Mouse (Mus musculus): ENCODE measurements around the gene Mphosph9. TPM values are rescaled to one million over a fixed set of nuclear protein-coding genes. Genes with fewer than 3 reads are reported as not detected.
"Not testable (repeated sequence)": the region's sequence is repeated elsewhere in the genome, so short reads cannot be mapped to it uniquely, and the experiment has no call there.

The Mphosph9 gene
- total and polyA plus RNA-seq, 2 experiments: 1.1 to 2.3 TPM

GRCm38 (mm10) chr5:124351604-124352003, 23.8 kb upstream of the Mphosph9 start:
- no peak for DNase-seq (ENCODE audit: extremely low read depth, low read depth, low spot score)
- peaks cover 10% of the 10 kb centered on the region; the same call in 1 of the 2 replicates for H3K79me2 ChIP-seq (ENCODE audit: control insufficient read depth, insufficient read depth, low read length)
- 84% methylated on average over 3 of the region's 3 CpGs for WGBS
- H3K27ac ChIP-seq (replicated peaks; ENCODE audit: insufficient read depth, low read depth, low read length): no peak overlapping the region
- H3K27me3 ChIP-seq (ENCODE audit: control insufficient read depth, insufficient read depth, low read length): no peaks in the 10 kb centered on the region
- TF ChIP-seq CTCF (IDR thresholded peaks at IDR 0.05; ENCODE audit: low read depth, low read length) (no peak), POLR2A (IDR thresholded peaks at IDR 0.05; ENCODE audit: extremely low read depth, insufficient read depth, low read length) (no peak)
- no peak overlapping the region for H3K4me3 ChIP-seq (ENCODE audit: insufficient read depth, low read depth, low read length)
- H3K4me1 ChIP-seq (ENCODE audit: control insufficient read depth, insufficient read depth, low read length): peaks cover 6% of the 10 kb centered on the region; the same call in 1 of the 2 replicates
- H3K36me3 ChIP-seq (ENCODE audit: control insufficient read depth, insufficient read depth, low read length): peaks cover 5% of the 10 kb centered on the region; the same call in 1 of the 2 replicates
- H3K9ac ChIP-seq (ENCODE audit: low read depth, low read length): no peak overlapping the region

GRCm38 (mm10) chr5:124351111-124351560, 23.4 kb upstream of the Mphosph9 start:
- WGBS: 48% methylated on average over 7 of the region's 7 CpGs
- no peaks in the 10 kb centered on the region for H3K27me3 ChIP-seq (ENCODE audit: control insufficient read depth, insufficient read depth, low read length)
- TF ChIP-seq CTCF (IDR thresholded peaks at IDR 0.05; ENCODE audit: low read depth, low read length) (no peak), POLR2A (IDR thresholded peaks at IDR 0.05; ENCODE audit: extremely low read depth, insufficient read depth, low read length) (no peak)
- no peak for DNase-seq (ENCODE audit: extremely low read depth, low read depth, low spot score)
- no peak overlapping the region for H3K27ac ChIP-seq (replicated peaks; ENCODE audit: insufficient read depth, low read depth, low read length)
- H3K36me3 ChIP-seq (ENCODE audit: control insufficient read depth, insufficient read depth, low read length): peaks cover 9% of the 10 kb centered on the region; the same call in 1 of the 2 replicates
- H3K79me2 ChIP-seq (ENCODE audit: control insufficient read depth, insufficient read depth, low read length): peaks cover 10% of the 10 kb centered on the region; the same call in 1 of the 2 replicates
- H3K4me1 ChIP-seq (ENCODE audit: control insufficient read depth, insufficient read depth, low read length): peaks cover 6% of the 10 kb centered on the region; the same call in 1 of the 2 replicates
- no peak overlapping the region for H3K4me3 ChIP-seq (ENCODE audit: insufficient read depth, low read depth, low read length)
- H3K9ac ChIP-seq (ENCODE audit: low read depth, low read length): no peak overlapping the region

GRCm38 (mm10) chr5:124350350-124350749, 22.6 kb upstream of the Mphosph9 start:
- TF ChIP-seq POLR2A (IDR thresholded peaks at IDR 0.05; ENCODE audit: extremely low read depth, insufficient read depth, low read length): no peak
- Histone ChIP-seq H3K4me1 (ENCODE audit: control insufficient read depth, insufficient read depth, low read length) (peaks cover 6% of the 10 kb centered on the region; the same call in 1 of the 2 replicates), H3K36me3 (ENCODE audit: control insufficient read depth, insufficient read depth, low read length) (peaks cover 10% of the 10 kb centered on the region; the same call in 1 of the 2 replicates), H3K4me3 (ENCODE audit: insufficient read depth, low read depth, low read length) (no peak overlapping the region), H3K9ac (ENCODE audit: low read depth, low read length) (no peak overlapping the region), H3K27ac (replicated peaks; ENCODE audit: insufficient read depth, low read depth, low read length) (no peak overlapping the region), H3K79me2 (ENCODE audit: control insufficient read depth, insufficient read depth, low read length) (peaks cover 10% of the 10 kb centered on the region; the same call in 1 of the 2 replicates), H3K27me3 (ENCODE audit: control insufficient read depth, insufficient read depth, low read length) (no peaks in the 10 kb centered on the region)
- no peak for DNase-seq (ENCODE audit: extremely low read depth, low read depth, low spot score)
- 92% methylated on average over 2 of the region's 2 CpGs for WGBS

- TF ChIP-seq CTCF (IDR thresholded peaks at IDR 0.05; ENCODE audit: low read depth, low read length): no peak
- TF ChIP-seq POLR2A (IDR thresholded peaks at IDR 0.05; ENCODE audit: extremely low read depth, insufficient read depth, low read length): no peak
- Histone ChIP-seq H3K4me3 (ENCODE audit: insufficient read depth, low read depth, low read length) (no peak overlapping the region), H3K4me1 (ENCODE audit: control insufficient read depth, insufficient read depth, low read length) (peaks cover 6% of the 10 kb centered on the region; the same call in 1 of the 2 replicates), H3K27me3 (ENCODE audit: control insufficient read depth, insufficient read depth, low read length) (no peaks in the 10 kb centered on the region), H3K36me3 (ENCODE audit: control insufficient read depth, insufficient read depth, low read length) (peaks cover 17% of the 10 kb centered on the region), H3K9ac (ENCODE audit: low read depth, low read length) (no peak overlapping the region), H3K27ac (replicated peaks; ENCODE audit: insufficient read depth, low read depth, low read length) (no peak overlapping the region), H3K79me2 (ENCODE audit: control insufficient read depth, insufficient read depth, low read length) (peaks cover 10% of the 10 kb centered on the region; the same call in 1 of the 2 replicates)
- no peak for DNase-seq (ENCODE audit: extremely low read depth, low read depth, low spot score)
- 93% methylated on average over 17 of the region's 17 CpGs for WGBS
Measured at GRCm38 (mm10) chr5:124349196-124349595, 21.4 kb upstream of the Mphosph9 start.

- Histone ChIP-seq H3K4me1 (ENCODE audit: control insufficient read depth, insufficient read depth, low read length) (no peaks in the 10 kb centered on the region), H3K4me3 (ENCODE audit: insufficient read depth, low read depth, low read length) (no peak overlapping the region), H3K9ac (ENCODE audit: low read depth, low read length) (no peak overlapping the region), H3K27me3 (ENCODE audit: control insufficient read depth, insufficient read depth, low read length) (no peaks in the 10 kb centered on the region), H3K27ac (replicated peaks; ENCODE audit: insufficient read depth, low read depth, low read length) (no peak overlapping the region), H3K36me3 (ENCODE audit: control insufficient read depth, insufficient read depth, low read length) (peaks cover 12% of the 10 kb centered on the region), H3K79me2 (ENCODE audit: control insufficient read depth, insufficient read depth, low read length) (no peaks in the 10 kb centered on the region)
- no peak for DNase-seq (ENCODE audit: extremely low read depth, low read depth, low spot score)
- TF ChIP-seq CTCF (IDR thresholded peaks at IDR 0.05; ENCODE audit: low read depth, low read length) (no peak), POLR2A (IDR thresholded peaks at IDR 0.05; ENCODE audit: extremely low read depth, insufficient read depth, low read length) (no peak)
- WGBS: 81% methylated on average over 8 of the region's 8 CpGs
Measured at GRCm38 (mm10) chr5:124342897-124343296, 15.1 kb upstream of the Mphosph9 start.

GRCm38 (mm10) chr5:124341753-124342339, 14.1 kb upstream of the Mphosph9 start:
- H3K4me1 ChIP-seq (ENCODE audit: control insufficient read depth, insufficient read depth, low read length); H3K4me3 ChIP-seq (ENCODE audit: insufficient read depth, low read depth, low read length); H3K79me2 ChIP-seq (ENCODE audit: control insufficient read depth, insufficient read depth, low read length); H3K9ac ChIP-seq (ENCODE audit: low read depth, low read length); H3K27me3 ChIP-seq (ENCODE audit: control insufficient read depth, insufficient read depth, low read length); H3K27ac ChIP-seq (replicated peaks; ENCODE audit: insufficient read depth, low read depth, low read length); DNase-seq (ENCODE audit: extremely low read depth, low read depth, low spot score): not testable (repeated sequence)
- WGBS: 75% methylated on average over 6 of the region's 6 CpGs
- H3K36me3 ChIP-seq (ENCODE audit: control insufficient read depth, insufficient read depth, low read length): peaks cover 12% of the 10 kb centered on the region

All from liver, adult 2 months (tissue).